Mouse (Mus musculus) ES-E14 (cell line): ENCODE measurements around the gene Nktr. TPM values are rescaled to one million over a fixed set of nuclear protein-coding genes. Genes with fewer than 3 reads are reported as not detected.

Experiments used
- DNase-seq: peaks from one replicate; pipeline ENCODE4 v3.0.0-alpha.2; 2013; ENCODE audit warnings: low read depth, low spot score
- H3K27ac ChIP-seq: 2 replicates; pipeline ENCODE4 v1.5.1; 2012; ENCODE audit warnings: low read depth, mild to moderate bottlenecking, low read length, moderate library complexity, mixed read lengths; ENCODE audit not compliant: poor library complexity, insufficient read depth, severe bottlenecking
- H3K36me3 ChIP-seq: 2 replicates; pipeline ENCODE4 v1.6.1; 2012; ENCODE audit warnings: mild to moderate bottlenecking, low read length, moderate library complexity, mixed read lengths; ENCODE audit not compliant: control insufficient read depth, poor library complexity, insufficient read depth, severe bottlenecking
- H3K4me1 ChIP-seq, 2 experiments: fragments of 150-350 bp in 1 of 2; sonication (generic) in 1 of 2; 2 replicates each; pipeline ENCODE4 v1.6.1; 2012; ENCODE audit warnings: low read length in 2 of 2, mild to moderate bottlenecking in 1 of 2, mixed read lengths in 1 of 2; ENCODE audit not compliant: control insufficient read depth in 2 of 2, insufficient read depth in 2 of 2, poor library complexity in 1 of 2
- H3K4me3 ChIP-seq, 2 experiments: fragments of 150-350 bp in 1 of 2; sonication (generic) in 1 of 2; 2 replicates each; pipeline ENCODE4 v1.5.1; 2012; ENCODE audit warnings: low read length in 2 of 2, low read depth in 1 of 2, mild to moderate bottlenecking in 1 of 2, mixed read lengths in 1 of 2; ENCODE audit not compliant: insufficient read depth in 1 of 2, poor library complexity in 1 of 2, severe bottlenecking in 1 of 2
- H3K9ac ChIP-seq: 2 replicates; pipeline ENCODE4 v1.6.1; 2012; ENCODE audit warnings: low read depth, mild to moderate bottlenecking, low read length, mixed read lengths; ENCODE audit not compliant: poor library complexity, insufficient read depth, severe bottlenecking
- H3K9me3 ChIP-seq: fragments of 150-350 bp; sonication (generic); 2 replicates; pipeline ENCODE4 v1.6.1; 2012; ENCODE audit warnings: low read depth, mild to moderate bottlenecking, low read length; ENCODE audit not compliant: control insufficient read depth, insufficient read depth
- CHD2 ChIP-seq: IDR thresholded peaks from 2 replicates; pipeline ENCODE4 v1.6.1; 2014; ENCODE audit warnings: mild to moderate bottlenecking, low read depth, low read length, inconsistent platforms
- HCFC1 ChIP-seq: IDR thresholded peaks from 2 replicates; pipeline ENCODE4 v1.6.1; 2012; ENCODE audit warnings: low read length, inconsistent platforms, borderline replicate concordance; ENCODE audit not compliant: insufficient read depth
- MAFK ChIP-seq: IDR thresholded peaks from 2 replicates; pipeline ENCODE4 v1.6.1; 2014; ENCODE audit warnings: mild to moderate bottlenecking, low read depth, low read length, inconsistent platforms; ENCODE audit not compliant: insufficient read depth
- ZC3H11A ChIP-seq: IDR thresholded peaks from 2 replicates; pipeline ENCODE4 v1.6.1; 2012; ENCODE audit warnings: low read depth, mild to moderate bottlenecking, inconsistent platforms, low read length, borderline replicate concordance
- ZNF384 ChIP-seq: IDR thresholded peaks from 2 replicates; pipeline ENCODE4 v1.6.1; 2012; ENCODE audit warnings: low read depth, low read length, inconsistent platforms
- in situ Hi-C, 2 experiments: fragments of 600-800 bp; cut with MboI; formaldehyde crosslinking; loops; one replicate each; pipeline ENCODE4 v1.15.1; 2025; ENCODE audit warnings: low sequenced_read_pairs in 2 of 2, inconsistent platforms in 1 of 2; ENCODE audit not compliant: unreplicated experiment in 2 of 2
- total RNA-seq: library from RNA; depleted of rRNA; stranded (reverse); fragments of 300-350 nt; gene quantifications from 2 replicates; pipeline ENCODE4 v1.2.3, GENCODE M21; 2012

Nktr gene
- total RNA-seq, 1 experiment, result 69.6 TPM

DNA sequence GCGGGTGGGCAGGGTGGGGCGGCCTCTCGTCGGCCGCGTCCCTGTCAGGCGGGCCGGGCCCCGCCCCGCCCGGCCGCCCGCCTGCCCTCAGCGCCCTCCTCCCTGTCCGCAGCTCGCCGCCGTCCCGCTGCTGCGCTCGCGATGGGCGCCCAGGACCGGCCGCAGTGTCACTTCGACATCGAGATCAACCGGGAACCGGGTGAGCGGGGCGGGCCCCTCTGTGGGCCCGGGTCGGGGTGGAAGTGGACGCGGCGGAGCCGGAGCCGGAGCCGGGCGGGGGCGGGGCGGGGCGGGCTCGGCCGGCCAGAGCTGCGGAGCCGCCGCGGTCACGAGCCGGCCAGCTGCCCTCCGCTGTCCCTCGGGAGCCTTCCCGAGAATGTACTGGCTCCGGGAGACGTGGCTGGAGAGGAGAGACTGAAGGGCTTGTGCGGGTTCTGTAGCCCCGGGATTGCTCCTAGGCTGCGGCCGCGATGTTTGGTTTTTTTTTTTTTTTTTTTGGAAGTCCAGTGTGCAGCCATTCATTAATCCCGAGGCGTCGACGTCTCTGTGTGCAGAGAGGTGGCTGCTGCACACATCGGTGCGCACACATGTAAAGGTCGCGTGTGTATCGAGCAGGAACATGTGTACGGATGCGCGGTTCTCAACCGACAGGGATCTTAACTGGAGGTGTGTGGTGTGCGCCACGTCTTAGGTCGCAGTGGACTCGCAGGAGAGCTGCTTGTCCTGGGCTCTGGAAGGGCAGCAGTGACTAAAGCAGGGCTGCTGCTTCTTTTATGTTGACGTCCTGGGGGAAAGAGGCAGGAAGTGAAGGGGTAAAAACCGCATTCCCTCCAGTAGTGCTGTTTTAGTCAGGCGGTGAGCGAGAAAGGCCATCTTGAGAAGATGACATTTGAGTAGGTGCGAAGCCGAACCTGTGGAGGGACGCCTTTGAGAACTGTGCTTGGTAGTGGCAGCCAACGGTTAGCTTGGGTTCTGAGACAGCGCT, 670 bp downstream of the Nktr start:
- no peaks in the 10 kb centered on the region for H3K9me3 ChIP-seq
- no peak for DNase-seq
- H3K4me3 ChIP-seq, result peak overlapping the region; percentile 89 to 92
- no peaks in the 10 kb centered on the region for H3K36me3 ChIP-seq
- TF ChIP-seq ZNF384, result peak; percentile 92
- no peak for TF ChIP-seq MAFK
- no peak for TF ChIP-seq ZC3H11A
- peak; percentile 28; the same call in 1 of the 2 replicates for TF ChIP-seq CHD2
- H3K4me1 ChIP-seq, result no peaks in the 10 kb centered on the region
- peak overlapping the region; percentile 89 for H3K9ac ChIP-seq
- in situ Hi-C loops, result no loop called here
- H3K27ac ChIP-seq, result no peak overlapping the region

DNA sequence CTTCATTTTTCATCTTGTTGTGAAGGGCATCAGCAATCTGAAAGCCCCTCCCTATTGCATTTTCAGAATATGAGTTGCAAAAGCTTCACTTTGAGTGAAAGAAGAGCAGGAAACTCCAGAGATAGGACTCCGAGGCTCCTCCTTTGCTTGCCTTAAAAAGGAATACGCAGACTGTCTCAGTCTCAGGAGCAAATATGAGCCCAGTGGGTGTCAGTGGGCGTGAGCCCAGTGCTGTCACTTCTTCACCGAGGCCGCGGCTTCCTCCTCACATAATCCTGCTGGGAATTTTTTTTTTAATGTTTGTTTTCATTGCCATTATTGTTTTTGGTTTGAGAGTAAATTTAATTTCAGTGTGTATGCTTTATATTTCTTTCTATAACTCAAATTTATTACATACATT, 21.5 kb downstream of the Nktr start:
- H3K36me3 ChIP-seq, result peaks cover 11% of the 10 kb centered on the region
- no peak overlapping the region for H3K27ac ChIP-seq
- no peaks in the 10 kb centered on the region for H3K9me3 ChIP-seq
- no peak for DNase-seq
- TF ChIP-seq ZC3H11A, result no peak
- TF ChIP-seq ZNF384, result no peak
- TF ChIP-seq HCFC1, result no peak
- TF ChIP-seq CHD2, result no peak
- no peak for TF ChIP-seq MAFK
- no peaks in the 10 kb centered on the region for H3K4me1 ChIP-seq
- in situ Hi-C loops, result loop anchor here in 1 of 2 experiments (25.0 kb wide), 1 partner anchor 1272 kb away; the partner anchor contains the start of gene Tmem42
- H3K4me3 ChIP-seq, result no peak overlapping the region
- H3K9ac ChIP-seq, result no peak overlapping the region

DNA sequence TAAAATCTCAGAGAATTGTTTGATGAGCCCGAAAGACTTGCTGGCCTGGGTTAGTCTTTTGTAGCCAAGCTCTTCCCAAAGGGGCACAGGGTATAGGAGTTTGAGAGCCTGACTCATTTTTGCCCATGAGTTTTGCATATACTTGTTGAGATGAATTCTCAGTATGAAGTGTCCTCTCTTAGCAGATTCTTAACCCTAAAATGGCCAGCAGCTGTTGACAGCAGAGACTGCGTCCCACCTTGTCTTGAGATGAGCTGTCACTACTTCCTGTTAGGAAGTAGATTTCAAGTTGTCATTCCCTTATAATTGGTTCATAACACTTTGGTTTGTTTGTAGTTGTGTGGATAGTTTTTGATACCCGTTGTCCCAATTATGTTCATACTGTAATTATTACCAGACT, 22.2 kb downstream of the Nktr start:
- no peak for TF ChIP-seq CHD2
- no peak for TF ChIP-seq ZC3H11A
- no peak for TF ChIP-seq HCFC1
- TF ChIP-seq MAFK, result no peak
- peaks cover 11% of the 10 kb centered on the region for H3K36me3 ChIP-seq

DNA sequence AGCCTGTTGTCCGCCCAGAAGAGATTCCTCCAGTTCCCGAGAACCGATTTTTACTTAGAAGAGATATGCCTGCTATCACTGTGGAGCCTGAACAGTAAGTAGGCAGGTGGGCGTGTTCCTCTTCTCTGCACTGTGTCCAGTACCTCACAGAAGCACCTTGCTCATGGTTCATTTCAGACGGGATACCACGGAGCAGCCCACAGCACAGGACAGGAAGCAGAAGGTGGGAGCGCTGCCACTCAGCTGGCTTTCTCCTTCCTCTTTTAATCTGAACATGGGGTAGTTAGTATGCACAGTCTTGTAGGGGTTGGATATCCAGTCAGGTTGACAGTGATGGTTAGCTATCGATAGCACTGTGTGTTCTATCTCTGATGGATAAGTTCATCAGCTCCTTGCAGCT, 25.1 kb downstream of the Nktr start:
- TF ChIP-seq ZNF384 (no peak), ZC3H11A (no peak)
- no peak for DNase-seq
- Histone ChIP-seq H3K27ac (no peak overlapping the region), H3K4me1 (no peaks in the 10 kb centered on the region), H3K4me3 (no peak overlapping the region), H3K9me3 (no peaks in the 10 kb centered on the region), H3K9ac (no peak overlapping the region), H3K36me3 (peaks cover 30% of the 10 kb centered on the region)
- in situ Hi-C loops, result loop anchor here in 1 of 2 experiments (25.0 kb wide), 1 partner anchor 1268 kb away; the partner anchor contains the start of gene Tmem42

More for the DNA sequence above, 22.2 kb downstream of the Nktr start:
- in situ Hi-C loops, result loop anchor here in 1 of 2 experiments (25.0 kb wide), 1 partner anchor 1271 kb away; the partner anchor contains the start of gene Tmem42
- Histone ChIP-seq H3K27ac (no peak overlapping the region), H3K9me3 (no peaks in the 10 kb centered on the region), H3K4me3 (no peak overlapping the region), H3K4me1 (no peaks in the 10 kb centered on the region), H3K9ac (no peak overlapping the region)
- no peak for DNase-seq
